Mouse (Mus musculus) left cerebral cortex, adult 2 months (tissue): ENCODE measurements around the gene Serpina3k. TPM values are rescaled to one million over a fixed set of nuclear protein-coding genes. Genes with fewer than 3 reads are reported as not detected.
"Not testable (repeated sequence)": the region's sequence is repeated elsewhere in the genome, so short reads cannot be mapped to it uniquely, and the experiment has no call there.

Experiments used
- DNase-seq, 2 experiments: peaks; one replicate each; pipeline ENCODE4 v3.0.0; 2021 to 2022; ENCODE audit warnings: low spot score in 2 of 2, mixed read lengths in 1 of 2; ENCODE audit errors: extremely low spot score in 1 of 2
- H3K27ac ChIP-seq: fragments of 200-600 bp; 2 replicates; pipeline ENCODE4 v1.8.1; 2022
- H3K4me3 ChIP-seq: fragments of 200-600 bp; 2 replicates; pipeline ENCODE4 v1.8.1; 2022
- CTCF ChIP-seq: fragments of 200-600 bp; IDR thresholded peaks from 2 replicates; pipeline ENCODE4 v1.8.1; 2022; ENCODE audit warnings: antibody characterized with exemption, mild to moderate bottlenecking, moderate library complexity
- intact Hi-C: fragments of 180-260 bp; cut with DNase I; formaldehyde crosslinking; loops from one replicate; pipeline ENCODE4 v1.15.1; 2025
- total RNA-seq, 2 experiments: library from RNA; stranded (reverse); gene quantifications; 2 replicates each; pipeline ENCODE4 v1.2.3; 2021

Gene Serpina3k
- total RNA-seq, 2 experiments from 2014 or later: not detected

DNA sequence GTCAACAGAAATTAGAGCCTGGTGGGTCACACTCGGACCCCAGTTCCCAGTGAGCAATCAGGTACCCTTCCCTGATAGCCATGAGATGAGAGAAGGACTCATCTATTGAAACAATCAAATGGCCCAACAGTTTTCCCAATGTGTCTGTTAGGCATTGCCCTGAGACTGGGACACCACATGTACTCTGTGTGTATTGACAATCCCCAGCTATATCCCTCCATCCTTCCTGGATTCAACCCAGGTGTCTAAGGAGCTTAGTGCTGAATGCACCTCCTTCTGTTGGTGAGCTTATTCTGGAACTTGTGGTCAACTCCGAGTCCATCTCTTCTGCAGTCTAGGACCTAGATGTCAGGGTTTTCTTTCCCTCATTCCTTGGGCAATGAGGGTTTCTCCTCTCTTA, 8.8 kb downstream of the Serpina3k start:
- intact Hi-C loops: no loop called here
- DNase-seq: no peak
- Histone ChIP-seq H3K27ac (no peak overlapping the region), H3K4me3 (no peak overlapping the region)
- no peak for TF ChIP-seq CTCF

DNA sequence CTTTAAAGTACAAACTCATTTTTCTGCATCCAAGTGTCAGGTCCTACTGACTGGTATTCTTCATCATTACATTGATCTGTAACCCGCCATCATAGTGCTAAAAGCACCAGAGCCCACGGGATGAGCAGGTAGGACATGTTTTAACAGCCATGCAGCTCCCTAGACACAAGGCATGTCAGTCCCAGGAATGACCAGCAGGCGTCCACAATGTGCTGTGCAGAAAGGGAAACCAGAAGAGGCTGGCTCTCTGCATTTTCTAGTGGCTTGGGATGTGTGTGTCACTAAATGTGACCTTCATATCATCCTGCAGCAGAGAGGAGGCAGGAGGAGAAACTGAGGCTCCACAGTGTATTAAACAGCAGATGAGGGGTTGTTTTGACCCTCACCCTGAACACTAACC, 13.5 kb downstream of the Serpina3k start:
- TF ChIP-seq CTCF: peak; percentile 65
- peak; percentile 25 to 50 for DNase-seq
- intact Hi-C loops: loop anchor here (2.0 kb wide), 1 partner anchor 67 kb away; no protein-coding TSS in a partner anchor

DNA sequence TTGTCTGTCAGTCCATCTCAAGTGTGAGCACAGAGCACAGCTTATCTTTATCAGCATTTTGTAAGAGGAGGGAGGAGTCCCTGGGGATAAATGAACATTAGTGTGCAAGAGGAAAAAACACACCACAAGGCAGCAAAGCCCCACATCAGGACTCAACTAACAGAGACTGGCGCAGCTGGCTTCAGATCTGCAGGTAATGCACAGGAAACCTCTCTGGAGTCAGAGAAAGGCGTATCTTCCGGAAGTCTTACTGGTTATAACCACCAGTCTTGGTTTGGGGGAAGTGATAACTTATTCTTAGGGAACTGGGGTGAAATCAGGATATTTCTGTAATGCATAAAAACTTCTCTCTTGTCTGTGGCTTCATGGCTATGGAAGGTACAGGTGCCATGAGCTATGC, 17.7 kb downstream of the Serpina3k start:
- DNase-seq: no peak
- intact Hi-C loops: no loop called here
- Histone ChIP-seq H3K27ac (no peak overlapping the region), H3K4me3 (no peak overlapping the region)
- no peak for TF ChIP-seq CTCF

More for the DNA sequence above, 13.5 kb downstream of the Serpina3k start:
- not testable (repeated sequence) for H3K4me3 ChIP-seq, H3K27ac ChIP-seq

DNA sequence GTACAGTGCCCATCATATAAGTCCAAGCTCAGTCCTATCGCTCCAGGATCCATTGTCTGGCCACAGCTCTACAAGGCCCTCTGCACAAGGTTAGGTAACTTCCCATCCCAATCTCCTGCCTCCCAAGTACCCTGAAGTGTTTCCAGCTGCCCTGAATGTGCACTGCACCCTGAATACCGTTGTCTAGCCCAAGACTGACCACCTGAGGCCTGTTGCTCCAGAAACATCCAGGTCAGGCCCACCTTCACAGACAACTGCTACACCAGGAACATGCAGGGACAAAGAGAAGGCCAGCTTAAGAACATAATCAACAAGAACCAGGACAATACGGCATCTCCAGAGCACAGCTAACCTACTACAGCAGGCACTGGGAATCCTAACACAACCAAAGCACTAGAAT, 31.7 kb downstream of the Serpina3k start:
- no peak for TF ChIP-seq CTCF
- no peak overlapping the region for H3K4me3 ChIP-seq
- intact Hi-C loops: no loop called here
- H3K27ac ChIP-seq: no peak overlapping the region
- no peak for DNase-seq

DNA sequence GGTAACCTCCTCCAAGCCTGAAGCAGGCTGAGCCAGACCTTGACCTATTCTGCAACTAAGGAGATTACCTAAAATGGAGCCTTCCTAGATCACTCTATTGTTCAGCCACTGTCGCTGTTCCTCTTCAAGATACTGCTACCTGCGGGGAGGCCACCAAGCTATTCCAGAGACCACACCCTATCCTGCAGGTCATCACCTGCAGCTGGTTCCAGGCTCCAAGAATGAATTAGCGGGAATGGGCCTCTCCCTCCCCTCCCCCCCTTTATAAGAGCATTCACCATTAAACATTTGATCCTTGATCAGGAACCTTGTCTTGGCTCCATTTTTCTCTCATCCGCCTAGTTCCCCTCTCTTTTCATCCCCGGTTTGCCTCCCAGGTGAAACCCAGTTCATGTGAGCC, 38.9 kb downstream of the Serpina3k start:
- H3K4me3 ChIP-seq, H3K27ac ChIP-seq, DNase-seq, intact Hi-C loops: not testable (repeated sequence)

DNA sequence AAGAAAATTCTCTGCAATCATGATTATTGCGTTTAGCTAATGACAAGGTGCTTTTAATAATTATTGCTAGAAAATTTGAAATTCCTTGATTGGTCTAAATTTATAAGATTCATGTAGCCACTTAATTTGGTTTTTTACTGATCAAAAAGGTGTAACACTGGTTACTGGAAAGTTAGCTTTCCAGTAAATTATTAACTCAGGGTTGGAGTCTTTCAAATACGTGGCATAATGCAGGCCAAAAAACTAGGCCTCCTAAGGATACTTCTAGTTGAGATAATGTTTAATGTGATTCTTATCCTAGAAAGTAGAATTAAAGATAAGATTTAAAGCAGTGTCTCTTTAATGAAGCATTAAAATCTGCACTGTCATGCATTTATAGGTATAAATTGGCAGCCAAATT, 40.1 kb downstream of the Serpina3k start:
- intact Hi-C loops, DNase-seq, H3K27ac ChIP-seq, H3K4me3 ChIP-seq: not testable (repeated sequence)

DNA sequence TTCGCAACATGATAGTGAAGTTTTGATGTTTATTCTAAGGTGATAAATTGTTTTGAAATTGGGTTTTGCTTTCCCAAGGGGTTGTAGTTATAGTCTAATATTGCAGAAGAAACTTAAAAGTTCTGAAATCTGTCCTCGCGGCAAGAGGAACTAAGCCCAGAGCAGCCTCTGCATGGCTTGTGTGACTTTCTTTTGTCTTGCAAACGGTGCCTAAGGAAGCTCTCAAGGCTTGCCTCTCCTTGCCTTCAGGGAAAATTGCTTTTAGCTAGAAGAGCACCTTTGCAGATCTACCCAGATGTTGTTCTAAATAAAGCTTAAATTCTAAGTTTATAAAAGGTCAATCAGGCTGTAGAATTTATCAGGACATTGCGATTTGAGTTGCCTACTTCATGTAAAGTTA, 40.5 kb downstream of the Serpina3k start:
- DNase-seq, intact Hi-C loops: not testable (repeated sequence)

DNA sequence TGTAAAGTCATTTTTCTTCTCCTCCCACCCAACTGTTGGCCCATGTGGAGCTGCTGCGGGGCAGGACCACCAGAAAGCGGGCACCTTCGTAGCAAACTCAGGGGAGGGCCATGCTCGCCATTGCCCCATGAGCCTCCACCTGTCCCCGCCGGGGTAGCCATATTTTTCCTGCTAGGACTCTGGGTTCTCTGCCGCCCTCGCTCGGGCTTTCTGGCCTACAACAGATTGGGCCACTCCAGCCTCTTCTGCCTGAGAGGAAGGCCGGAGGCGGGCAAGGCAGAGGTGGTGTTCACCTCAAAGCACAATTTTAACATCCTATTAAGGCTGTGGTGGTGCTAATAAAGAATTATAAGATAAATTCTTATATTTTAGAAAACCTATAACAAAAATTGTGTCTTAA, 41.6 kb downstream of the Serpina3k start:
- no peak for DNase-seq
- TF ChIP-seq CTCF: no peak
- no peak overlapping the region for H3K27ac ChIP-seq
- intact Hi-C loops: no loop called here
- H3K4me3 ChIP-seq: no peak overlapping the region

More for the DNA sequence above, 40.5 kb downstream of the Serpina3k start:
- not testable (repeated sequence) for H3K27ac ChIP-seq, H3K4me3 ChIP-seq

DNA sequence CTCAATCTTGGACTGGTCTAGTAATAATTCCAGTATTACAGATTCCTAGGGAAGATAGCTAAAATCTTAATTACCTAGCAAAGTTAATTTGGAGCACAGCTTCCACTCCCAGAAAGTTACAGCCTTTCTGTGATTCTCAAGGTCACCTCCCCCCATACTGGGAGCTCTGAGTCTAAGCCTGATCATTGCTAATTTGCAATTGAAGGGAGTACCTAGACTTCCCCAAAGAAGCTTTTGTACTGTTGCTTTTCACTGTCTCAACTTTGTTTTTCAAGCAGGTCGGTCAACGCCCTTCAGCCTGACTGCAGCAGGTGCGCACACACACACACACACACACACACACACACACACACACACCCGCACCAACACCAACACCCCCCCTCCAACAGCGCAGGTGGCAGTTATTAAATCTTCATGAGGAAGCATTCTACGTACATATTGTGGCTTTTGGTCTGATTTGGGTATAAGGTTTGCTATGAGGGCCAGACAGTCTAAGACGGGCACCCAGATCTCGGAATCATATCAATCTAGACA, 42.9 kb downstream of the Serpina3k start:
- intact Hi-C loops, H3K4me3 ChIP-seq, DNase-seq, H3K27ac ChIP-seq: not testable (repeated sequence)

DNA sequence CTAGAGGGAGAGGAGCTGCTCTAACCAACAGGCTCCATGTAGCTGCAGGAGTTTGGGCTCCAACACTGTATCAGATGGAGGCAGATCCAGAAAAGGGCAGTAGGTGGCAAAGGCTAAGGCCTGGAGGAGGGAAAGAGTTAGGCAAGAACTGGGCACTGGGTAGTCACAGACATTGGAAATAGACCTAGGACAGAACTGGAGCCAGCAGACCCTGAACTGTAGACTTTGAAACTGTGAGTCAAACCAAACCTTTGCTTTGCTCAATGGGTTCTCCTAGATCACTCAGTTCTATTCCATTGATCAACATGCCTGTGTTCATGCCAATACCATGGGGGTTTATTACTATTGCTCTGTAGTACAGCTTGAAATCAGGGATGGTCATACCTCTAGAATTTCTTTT, 47.7 kb downstream of the Serpina3k start:
- intact Hi-C loops, H3K27ac ChIP-seq, DNase-seq, H3K4me3 ChIP-seq: not testable (repeated sequence)

DNA sequence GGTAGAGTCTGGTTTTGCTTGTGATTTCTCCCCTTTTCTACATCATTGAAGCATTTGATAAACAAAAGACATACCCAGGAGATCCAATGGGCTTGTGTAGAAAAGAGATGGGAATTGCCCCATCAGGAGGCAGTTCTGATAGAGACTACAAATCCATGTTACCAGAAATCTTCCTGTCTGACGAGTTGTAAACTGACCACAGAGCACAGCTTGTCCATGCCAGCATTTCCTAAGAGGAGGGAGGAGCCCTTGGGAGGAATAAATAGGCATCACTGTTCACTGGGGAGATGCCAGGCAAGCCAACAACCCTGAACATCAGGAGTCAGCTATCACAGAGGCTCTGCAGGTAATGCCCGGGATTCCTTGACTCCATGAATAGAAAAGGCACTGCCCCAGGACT, 48.6 kb downstream of the Serpina3k start:
- DNase-seq, intact Hi-C loops, H3K27ac ChIP-seq, H3K4me3 ChIP-seq: not testable (repeated sequence)

DNA sequence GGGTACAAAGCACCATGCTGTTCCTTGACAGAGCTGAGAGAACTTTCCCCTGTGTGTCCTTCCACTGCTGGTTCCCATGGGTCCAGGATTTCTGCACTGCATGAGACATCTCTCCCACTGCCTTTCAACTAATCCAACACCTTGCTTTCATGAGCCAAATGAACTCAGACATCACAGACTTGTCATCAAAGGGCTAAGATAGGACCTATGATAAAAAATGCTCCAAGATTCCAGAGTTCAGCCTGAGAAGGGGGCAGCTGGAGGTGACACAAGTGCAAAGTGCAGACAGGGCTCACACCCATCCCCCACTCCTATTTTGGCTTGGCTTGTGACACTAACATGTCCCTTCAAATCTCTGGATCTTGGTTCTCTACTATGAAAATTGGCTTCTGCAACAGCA, 50.2 kb downstream of the Serpina3k start:
- no peak overlapping the region for H3K4me3 ChIP-seq
- no peak for TF ChIP-seq CTCF
- no peak for DNase-seq
- intact Hi-C loops: no loop called here
- H3K27ac ChIP-seq: no peak overlapping the region

DNA sequence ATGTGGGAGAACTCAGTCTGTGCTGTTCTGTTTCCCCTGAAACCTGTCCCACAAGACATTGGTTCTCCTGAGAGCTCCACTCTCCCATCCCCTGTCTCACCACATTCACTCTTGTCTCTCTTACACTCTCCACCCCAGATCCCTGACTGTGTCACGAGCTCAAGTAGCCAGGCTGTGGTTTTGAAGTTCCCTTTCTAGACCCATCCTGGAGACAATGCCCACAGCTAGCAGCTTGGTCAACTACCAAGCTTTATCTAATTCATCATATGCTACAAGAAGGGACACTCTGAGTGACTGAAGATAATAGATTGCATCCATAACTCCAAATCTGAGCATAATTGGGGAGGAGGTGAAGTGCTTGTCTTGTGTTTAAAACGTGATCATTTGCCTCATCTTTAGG, 52.8 kb downstream of the Serpina3k start:
- H3K27ac ChIP-seq, DNase-seq, H3K4me3 ChIP-seq, intact Hi-C loops: not testable (repeated sequence)

Other genes with a start within 250 kb of the Serpina3k start
- gene Serpina5, start 237.4 kb upstream of the Serpina3k start, total RNA-seq: not detected
- gene Serpina3a, start 225.8 kb upstream of the Serpina3k start, total RNA-seq: not detected
- not detected for gene Serpina3b, start 210.5 kb upstream of the Serpina3k start, total RNA-seq
- gene Serpina3c, start 184.6 kb upstream of the Serpina3k start, total RNA-seq: not detected
- gene Serpina3f, start 123.9 kb upstream of the Serpina3k start, total RNA-seq: not detected
- not detected for gene Serpina3g, start 102.2 kb upstream of the Serpina3k start, total RNA-seq
- gene Serpina3i, start 75.4 kb upstream of the Serpina3k start, total RNA-seq: under 1 TPM in 1 of 2 experiments, not detected in 1; 0.19 TPM
- gene Serpina3j, start 23.9 kb upstream of the Serpina3k start, total RNA-seq: not detected
- gene Serpina3m, start within 50 bp of the Serpina3k start, total RNA-seq: not detected
- gene Serpina3n, start 68.2 kb downstream of the Serpina3k start, total RNA-seq: 10 to 100 TPM; 13.5 to 13.6 TPM
- not detected for gene Gsc, start 134.8 kb downstream of the Serpina3k start, total RNA-seq